Mouse (Mus musculus): ENCODE measurements around the gene Pparg.

Pparg gene

GRCm38 (mm10) chr6:115463338-115463737, 102.6 kb downstream of the Pparg start:
- DNase-seq (ENCODE audit: low read depth, low spot score), result no peak

- DNase-seq (ENCODE audit: low read depth, low spot score), result no peak
Observed at GRCm38 (mm10) chr6:115464661-115465060, 103.9 kb downstream of the Pparg start.

DNA sequence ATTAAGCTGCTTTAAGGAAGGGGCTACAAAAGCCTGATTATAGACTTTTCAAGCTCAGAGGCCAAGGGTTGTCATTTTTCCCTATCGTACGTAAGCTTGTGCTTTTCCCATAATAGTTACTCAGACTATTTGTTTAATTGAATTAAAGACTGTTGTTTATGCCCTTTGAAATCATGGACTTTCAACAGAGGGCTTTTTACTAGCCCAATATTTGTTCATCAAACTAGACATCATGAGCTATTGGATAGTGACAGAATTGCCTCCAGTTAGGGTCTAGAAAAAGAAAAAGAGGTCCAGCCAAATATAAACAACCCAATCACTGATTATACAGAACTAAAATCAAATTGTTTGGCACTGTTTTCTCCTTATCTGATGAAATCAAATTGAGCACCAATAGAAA, 104.7 kb downstream of the Pparg start:
- no peak for DNase-seq (ENCODE audit: low read depth, low spot score)

- no peak for DNase-seq (ENCODE audit: low read depth, low spot score)
Observed at GRCm38 (mm10) chr6:115465876-115466275, 105.1 kb downstream of the Pparg start.

GRCm38 (mm10) chr6:115466601-115467000, 105.8 kb downstream of the Pparg start:
- no peak for DNase-seq (ENCODE audit: low read depth, low spot score)

- DNase-seq (ENCODE audit: low read depth, low spot score), result peak; percentile 75
Observed at GRCm38 (mm10) chr6:115469666-115470581, 109.2 kb downstream of the Pparg start.

DNA sequence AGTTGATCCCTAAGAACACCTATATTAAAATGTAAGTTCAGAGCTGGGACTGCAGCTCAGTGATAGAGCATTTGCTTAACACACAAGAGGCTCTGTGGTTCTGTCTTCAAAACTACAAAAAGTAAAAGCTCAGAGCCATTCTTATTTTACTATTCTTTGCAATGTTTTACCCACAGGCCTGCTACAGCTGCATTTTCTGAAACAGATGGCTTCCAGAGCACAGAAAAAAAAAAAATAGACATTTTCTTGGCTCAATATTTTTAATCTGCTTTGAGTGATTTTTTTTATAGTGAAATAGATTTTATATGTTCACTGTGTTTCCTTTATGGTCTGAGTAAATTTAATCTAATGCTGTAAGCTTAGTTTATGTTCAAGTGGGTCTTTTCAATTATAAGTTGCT, 111.2 kb downstream of the Pparg start:
- DNase-seq (ENCODE audit: low read depth, low spot score), result no peak

- DNase-seq (ENCODE audit: low read depth, low spot score), result no peak
Observed at GRCm38 (mm10) chr6:115477081-115477695, 116.4 kb downstream of the Pparg start.

DNA sequence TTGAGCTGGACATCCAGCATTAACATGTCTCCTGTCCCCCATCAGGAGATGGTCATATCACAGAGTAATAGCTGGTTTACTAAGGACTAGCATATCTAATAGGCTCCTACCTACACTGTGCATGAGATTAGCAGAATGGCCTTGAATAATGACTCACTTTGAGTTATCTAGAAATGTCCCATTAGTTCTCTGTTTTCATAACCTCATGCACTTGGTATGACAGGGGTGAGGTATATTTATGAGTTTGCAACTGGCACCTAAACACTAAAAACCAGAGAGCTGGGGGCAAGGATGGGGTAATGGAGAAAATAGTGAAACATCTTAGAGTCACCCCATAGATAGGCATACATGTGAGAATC, 119.2 kb downstream of the Pparg start:
- DNase-seq (ENCODE audit: low read depth, low spot score), result peak; percentile 86

GRCm38 (mm10) chr6:115480322-115481017, 119.7 kb downstream of the Pparg start:
- DNase-seq (ENCODE audit: low read depth, low spot score), result peak; percentile 97

DNA sequence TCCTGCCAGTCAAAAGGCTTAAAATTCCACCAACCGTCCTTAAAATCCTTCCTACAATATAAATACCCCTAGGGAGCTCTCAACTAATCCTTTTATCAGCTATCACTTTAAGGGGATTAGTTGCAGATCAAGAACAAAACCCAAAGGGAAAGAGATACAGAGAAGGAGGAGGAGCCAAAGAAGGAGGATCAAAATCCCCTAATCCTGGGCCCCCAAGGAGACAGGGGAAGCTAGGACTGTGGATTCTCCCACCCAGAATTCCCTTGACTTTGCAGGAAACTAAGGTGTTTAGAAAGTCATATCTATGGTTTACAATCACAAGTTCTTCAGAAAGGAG, 120.2 kb downstream of the Pparg start:
- DNase-seq (ENCODE audit: low read depth, low spot score), result no peak

- DNase-seq (ENCODE audit: low read depth, low spot score), result no peak
Observed at GRCm38 (mm10) chr6:115481603-115482002, 120.9 kb downstream of the Pparg start.

DNA sequence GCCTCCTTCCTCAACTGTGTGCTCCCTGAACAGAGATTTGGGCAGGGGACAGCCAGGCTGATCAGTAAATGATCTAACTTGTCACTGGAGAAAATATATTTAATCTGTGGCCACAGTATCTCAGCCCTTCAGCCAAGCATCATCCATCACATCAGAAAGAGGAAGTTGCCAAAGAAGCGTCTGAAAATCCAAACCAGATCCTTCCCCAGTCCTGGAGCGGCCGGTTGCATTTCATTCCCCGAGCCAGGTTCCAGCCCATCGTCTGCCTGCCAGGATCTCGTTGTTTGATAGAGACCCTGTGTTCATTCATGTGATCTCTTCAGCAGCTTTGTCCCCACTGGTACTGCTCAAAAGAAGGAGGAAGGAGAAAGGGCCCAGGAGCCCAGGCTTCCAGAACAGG, 124.9 kb downstream of the Pparg start:
- DNase-seq (ENCODE audit: low read depth, low spot score), result no peak

- DNase-seq (ENCODE audit: low read depth, low spot score), result no peak
Observed at GRCm38 (mm10) chr6:115489831-115490230, 129.1 kb downstream of the Pparg start.

- DNase-seq (ENCODE audit: low read depth, low spot score), result peak; percentile 92
Observed at GRCm38 (mm10) chr6:115492952-115493613, 132.3 kb downstream of the Pparg start.

- peak; percentile 70 for DNase-seq (ENCODE audit: low read depth, low spot score)
Observed at GRCm38 (mm10) chr6:115493824-115494223, 133.1 kb downstream of the Pparg start.

GRCm38 (mm10) chr6:115499540-115499939, 138.8 kb downstream of the Pparg start:
- no peak for DNase-seq (ENCODE audit: low read depth, low spot score)

GRCm38 (mm10) chr6:115500234-115500633, 139.5 kb downstream of the Pparg start:
- no peak for DNase-seq (ENCODE audit: low read depth, low spot score)

GRCm38 (mm10) chr6:115501131-115501530, 140.4 kb downstream of the Pparg start:
- DNase-seq (ENCODE audit: low read depth, low spot score), result no peak

GRCm38 (mm10) chr6:115503038-115503437, 142.3 kb downstream of the Pparg start:
- no peak for DNase-seq (ENCODE audit: low read depth, low spot score)

DNA sequence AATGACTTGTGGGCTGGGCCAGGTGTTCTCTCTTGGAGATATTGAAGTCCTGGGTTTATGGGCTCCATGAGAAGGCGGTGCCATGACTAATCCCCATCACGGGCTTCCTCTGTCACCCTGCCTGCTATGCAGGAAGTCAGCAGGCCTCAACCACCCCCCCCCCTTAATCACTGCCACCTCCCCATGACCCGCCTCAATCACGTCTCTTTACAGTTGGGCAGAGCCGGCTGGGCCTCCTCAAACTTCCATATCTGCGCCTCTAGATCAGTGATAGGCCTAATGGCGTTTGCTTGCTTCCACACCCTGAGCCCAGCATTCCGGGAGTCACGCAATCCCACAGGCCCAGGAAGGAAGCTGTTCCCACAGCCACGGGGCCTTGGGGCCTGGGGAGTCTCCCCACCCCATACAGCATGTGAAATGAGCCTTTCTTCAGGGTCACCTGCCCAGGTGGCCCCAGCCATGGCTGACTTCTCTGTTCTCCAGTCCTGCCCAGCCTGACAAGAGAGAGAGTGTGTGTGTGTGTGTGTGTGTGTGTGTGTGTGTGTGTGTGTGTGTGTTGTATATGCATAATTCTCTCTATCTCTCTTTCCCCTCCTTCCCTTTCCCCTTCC, 142.9 kb downstream of the Pparg start:
- DNase-seq (ENCODE audit: low read depth, low spot score), result peak; percentile 33

- DNase-seq (ENCODE audit: low read depth, low spot score), result no peak
Observed at GRCm38 (mm10) chr6:115504160-115504558, 143.4 kb downstream of the Pparg start.
